Mouse (Mus musculus) forebrain, postnatal 0 days (tissue): ENCODE results near the gene Gm43064. TPM values are rescaled to one million over a fixed set of nuclear protein-coding genes. Genes with fewer than 3 reads are reported as not detected.

Experiments
- ATAC-seq: fragments of 200-750 bp; cut with Nextera tagmentation; 2 replicates; pipeline ENCODE4 v1.8.0; 2017; ENCODE audit warnings: mild to moderate bottlenecking, moderate library complexity
- DNase-seq: peaks from one replicate; pipeline ENCODE4 v3.0.0-alpha.2; 2015
- H3K27ac ChIP-seq: fragments of 300-500 bp; sonication (generic); 2 replicates; pipeline ENCODE4 v1.5.1; 2014; ENCODE audit warnings: low read depth, mild to moderate bottlenecking, antibody characterized with exemption, low read length, moderate library complexity, mixed read lengths
- H3K27me3 ChIP-seq: fragments of 300-500 bp; sonication (generic); 2 replicates; pipeline ENCODE4 v1.6.1; 2014; ENCODE audit warnings: mild to moderate bottlenecking, low read length, mixed read lengths; ENCODE audit not compliant: insufficient read depth
- H3K36me3 ChIP-seq: fragments of 300-500 bp; sonication (generic); 2 replicates; pipeline ENCODE4 v1.6.1; 2014; ENCODE audit warnings: mild to moderate bottlenecking, moderate library complexity; ENCODE audit not compliant: insufficient read depth
- H3K4me1 ChIP-seq: fragments of 300-500 bp; sonication (generic); 2 replicates; pipeline ENCODE4 v1.6.1; 2014; ENCODE audit warnings: antibody characterized with exemption; ENCODE audit not compliant: insufficient read depth
- H3K4me2 ChIP-seq: fragments of 300-500 bp; sonication (generic); 2 replicates; pipeline ENCODE4 v1.6.1; 2014; ENCODE audit warnings: low read depth, mild to moderate bottlenecking, moderate library complexity
- H3K4me3 ChIP-seq: fragments of 300-500 bp; sonication (generic); 2 replicates; pipeline ENCODE4 v1.5.1; 2014; ENCODE audit warnings: low read depth, low read length, mixed read lengths
- H3K9ac ChIP-seq: fragments of 300-500 bp; sonication (generic); 2 replicates; pipeline ENCODE4 v1.6.1; 2014; ENCODE audit warnings: mild to moderate bottlenecking
- H3K9me3 ChIP-seq: fragments of 300-500 bp; sonication (generic); 2 replicates; pipeline ENCODE4 v1.6.1; 2016; ENCODE audit warnings: low read length
- CTCF ChIP-seq: sonication (generic); IDR thresholded peaks from 2 replicates; pipeline ENCODE4 v1.5.1; 2016; ENCODE audit warnings: antibody characterized with exemption, control low read depth, low read depth
- WGBS: fragments of 180-500 bp; shearing (Covaris S2); extraction: QIAGEN DNeasy Blood & Tissue Kit; methylation state at CpG from one replicate; pipeline ENCODE4 v1.1.7; 2014; 5-methylcytosine and 5-hydroxymethylcytosine counted together
- polyA plus RNA-seq: library from polyadenylated mRNA; unstranded; fragments of >200 nt; fragmentation: Nextera tagmentation; extraction: Ambion mirVana; gene quantifications from 2 replicates; pipeline ENCODE4 v1.2.1, GENCODE M21; 2015
- total RNA-seq: library from RNA; depleted of rRNA; stranded (reverse); fragments of >200 nt; gene quantifications from 2 replicates; pipeline ENCODE4 v1.2.3, GENCODE M21; 2014; rRNA removed

Gene Gm43064
- total and polyA plus RNA-seq, 2 experiments from 2014 or later = 0.08 to 0.29 TPM

GRCm38 (mm10) chr3:103885946-103886345, 76.6 kb downstream of the Gm43064 start:
- Histone ChIP-seq H3K4me3 (no peak overlapping the region), H3K9me3 (no peaks in the 10 kb centered on the region), H3K27ac (no peak overlapping the region), H3K4me2 (no peak overlapping the region), H3K27me3 (no peaks in the 10 kb centered on the region), H3K9ac (no peak overlapping the region), H3K36me3 (no peaks in the 10 kb centered on the region), H3K4me1 (no peaks in the 10 kb centered on the region)
- ATAC-seq = no peak
- no peak for TF ChIP-seq CTCF
- no peak for DNase-seq
- 66% methylated on average over 11 of the region's 11 CpGs for WGBS

GRCm38 (mm10) chr3:103887581-103887980, 78.2 kb downstream of the Gm43064 start:
- Histone ChIP-seq H3K27me3 (no peaks in the 10 kb centered on the region), H3K4me3 (no peak overlapping the region), H3K9me3 (no peaks in the 10 kb centered on the region), H3K4me1 (no peaks in the 10 kb centered on the region), H3K36me3 (no peaks in the 10 kb centered on the region), H3K27ac (no peak overlapping the region), H3K9ac (no peak overlapping the region), H3K4me2 (no peak overlapping the region)
- 30% methylated on average over 3 of the region's 3 CpGs for WGBS
- ATAC-seq (no peak), DNase-seq (peak; percentile 80)
- TF ChIP-seq CTCF = peak; percentile 67

Other genes with a start within 250 kb of the Gm43064 start
- 43.3 and 44.2 TPM in 2 replicates for gene Syt6, start 234.3 kb upstream of the Gm43064 start, total RNA-seq
- 21.0 and 22.2 TPM in 2 replicates for gene Syt6, start 234.3 kb upstream of the Gm43064 start, polyA plus RNA-seq
- gene Atg4a-ps, start 163.5 kb upstream of the Gm43064 start, total RNA-seq = 0.29 TPM in 1 of 2 replicates, not detected in the other
- 0.09 and 0.33 TPM in 2 replicates for gene Atg4a-ps, start 163.5 kb upstream of the Gm43064 start, polyA plus RNA-seq
- gene Olfml3, start 71.6 kb upstream of the Gm43064 start, total RNA-seq = 5.3 and 7.9 TPM in 2 replicates
- gene Olfml3, start 71.6 kb upstream of the Gm43064 start, polyA plus RNA-seq = 5.5 and 6.4 TPM in 2 replicates
- gene Gm10964, start 70.2 kb upstream of the Gm43064 start, total RNA-seq = not detected in 2 replicates
- gene Gm10964, start 70.2 kb upstream of the Gm43064 start, polyA plus RNA-seq = not detected in 2 replicates
- gene Hipk1, start 18.0 kb upstream of the Gm43064 start, total RNA-seq = 36.1 and 47.4 TPM in 2 replicates
- 4.2 and 5.6 TPM in 2 replicates for gene Hipk1, start 18.0 kb upstream of the Gm43064 start, polyA plus RNA-seq
- gene Dclre1b, start 129 bp upstream of the Gm43064 start, total RNA-seq = 5.2 and 5.3 TPM in 2 replicates
- 13.5 and 20.5 TPM in 2 replicates for gene Dclre1b, start 129 bp upstream of the Gm43064 start, polyA plus RNA-seq
- gene Ap4b1, start 53 bp upstream of the Gm43064 start, total RNA-seq = 22.1 and 26.1 TPM in 2 replicates
- gene Ap4b1, start 53 bp upstream of the Gm43064 start, polyA plus RNA-seq = 14.8 and 17.2 TPM in 2 replicates
- gene Bcl2l15, start 23.0 kb downstream of the Gm43064 start, total RNA-seq = not detected in 2 replicates
- not detected in 2 replicates for gene Bcl2l15, start 23.0 kb downstream of the Gm43064 start, polyA plus RNA-seq
- 0.19 and 0.46 TPM in 2 replicates for gene Ptpn22, start 50.2 kb downstream of the Gm43064 start, total RNA-seq
- gene Ptpn22, start 50.2 kb downstream of the Gm43064 start, polyA plus RNA-seq = 0.43 and 0.46 TPM in 2 replicates
- gene Rsbn1, start 104.5 kb downstream of the Gm43064 start, total RNA-seq = 29.9 and 36.6 TPM in 2 replicates
- 14.6 and 19.2 TPM in 2 replicates for gene Rsbn1, start 104.5 kb downstream of the Gm43064 start, polyA plus RNA-seq
- 25.9 and 31.2 TPM in 2 replicates for gene Phtf1, start 158.5 kb downstream of the Gm43064 start, total RNA-seq
- gene Phtf1, start 158.5 kb downstream of the Gm43064 start, polyA plus RNA-seq = 12.1 and 15.3 TPM in 2 replicates